Mouse (Mus musculus) kidney, embryonic 14.5 days (tissue): ENCODE data around the gene Krtcap3. TPM values are rescaled to one million over a fixed set of nuclear protein-coding genes. Genes with fewer than 3 reads are reported as not detected.

Source experiments
- ATAC-seq: fragments of 200-750 bp; cut with Nextera tagmentation; 2 replicates; pipeline ENCODE4 v1.8.0; 2017; ENCODE audit warnings: moderate number of reproducible peaks, mild to moderate bottlenecking, moderate TSS enrichment, moderate library complexity; ENCODE audit not compliant: low FRiP score, low TSS enrichment
- H3K27ac ChIP-seq: fragments of 300-500 bp; sonication (generic); 2 replicates; pipeline ENCODE4 v1.5.1; 2014; ENCODE audit warnings: low read depth, mild to moderate bottlenecking, low read length, moderate library complexity, mixed read lengths
- H3K27me3 ChIP-seq: fragments of 300-500 bp; sonication (generic); 2 replicates; pipeline ENCODE4 v1.6.1; 2014; ENCODE audit warnings: mild to moderate bottlenecking, low read length; ENCODE audit not compliant: control insufficient read depth, insufficient read depth
- H3K36me3 ChIP-seq: fragments of 300-500 bp; sonication (generic); 2 replicates; pipeline ENCODE4 v1.6.1; 2014; ENCODE audit warnings: low read length, mixed read lengths; ENCODE audit not compliant: control insufficient read depth, insufficient read depth
- H3K4me1 ChIP-seq: fragments of 300-500 bp; sonication (generic); 2 replicates; pipeline ENCODE4 v1.6.1; 2014; ENCODE audit warnings: low read length, mixed read lengths; ENCODE audit not compliant: control insufficient read depth, insufficient read depth
- H3K4me2 ChIP-seq: fragments of 300-500 bp; sonication (generic); replicated peaks from 2 replicates; pipeline ENCODE4 v1.6.1; 2014; ENCODE audit warnings: low read depth, mild to moderate bottlenecking, low read length
- H3K4me3 ChIP-seq: fragments of 300-500 bp; sonication (generic); 2 replicates; pipeline ENCODE4 v1.5.1; 2014; ENCODE audit warnings: mild to moderate bottlenecking, low read length
- H3K9ac ChIP-seq: fragments of 300-500 bp; sonication (generic); 2 replicates; pipeline ENCODE4 v1.6.1; 2014; ENCODE audit warnings: low read depth, mild to moderate bottlenecking, low read length, moderate library complexity
- H3K9me3 ChIP-seq: fragments of 300-500 bp; sonication (generic); 2 replicates; pipeline ENCODE4 v1.6.1; 2016; ENCODE audit warnings: low read length; ENCODE audit not compliant: control insufficient read depth
- WGBS: fragments of 180-500 bp; shearing (Covaris S2); extraction: QIAGEN DNeasy Blood & Tissue Kit; methylation state at CpG from one replicate; pipeline ENCODE4 v1.1.7; 2014; 5-methylcytosine and 5-hydroxymethylcytosine counted together
- polyA plus RNA-seq: library from polyadenylated mRNA; unstranded; fragments of >200 nt; fragmentation: Nextera tagmentation; extraction: Ambion mirVana; gene quantifications from 2 replicates; pipeline ENCODE4 v1.2.1, GENCODE M21; 2014

Gene Krtcap3
- polyA plus RNA-seq, 1 experiment from 2014 or later = 28.0 TPM

DNA sequence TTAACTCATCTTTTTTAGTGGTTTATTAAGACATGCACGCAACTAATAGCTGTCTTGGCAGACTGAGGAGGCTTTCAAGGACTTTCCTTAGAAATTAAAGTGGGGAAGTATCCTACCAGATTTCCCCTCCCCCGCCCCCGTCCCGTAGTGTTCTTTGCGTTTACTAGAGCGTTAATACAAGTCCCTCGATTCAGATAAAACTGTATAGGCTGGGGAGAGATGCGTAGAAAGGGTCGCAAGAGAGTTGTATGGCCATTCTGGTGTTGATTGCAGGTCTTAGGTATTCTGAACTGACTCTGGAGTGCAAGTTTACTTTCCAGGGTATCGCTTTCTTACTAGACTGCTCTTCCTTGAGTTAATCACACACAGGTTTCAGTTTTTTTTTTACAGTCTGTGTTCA is 9.3 kb upstream of the Krtcap3 start:
- peaks cover 36% of the 10 kb centered on the region for H3K36me3 ChIP-seq
- no peaks in the 10 kb centered on the region for H3K27me3 ChIP-seq
- 21% methylated on average over 10 of the region's 10 CpGs for WGBS
- peak overlapping the region; percentile 84 for H3K4me3 ChIP-seq
- no peak overlapping the region for H3K27ac ChIP-seq
- ATAC-seq = no peak
- H3K9ac ChIP-seq = peak overlapping the region; percentile 91
- H3K4me1 ChIP-seq = peaks cover 8% of the 10 kb centered on the region
- H3K9me3 ChIP-seq = no peaks in the 10 kb centered on the region
- H3K4me2 ChIP-seq = peak overlapping the region; percentile 59

GRCm38 (mm10) chr5:31250716-31251115 is 775 bp upstream of the Krtcap3 start:
- Histone ChIP-seq H3K4me3 (no peak overlapping the region; the same call in 1 of the 2 replicates), H3K4me1 (peaks cover 4% of the 10 kb centered on the region; the same call in 1 of the 2 replicates), H3K27me3 (no peaks in the 10 kb centered on the region), H3K36me3 (peaks cover 78% of the 10 kb centered on the region), H3K9me3 (no peaks in the 10 kb centered on the region), H3K9ac (no peak overlapping the region), H3K27ac (no peak overlapping the region), H3K4me2 (no peak overlapping the region)
- WGBS = 57% methylated on average over 4 of the region's 4 CpGs
- ATAC-seq = no peak

DNA sequence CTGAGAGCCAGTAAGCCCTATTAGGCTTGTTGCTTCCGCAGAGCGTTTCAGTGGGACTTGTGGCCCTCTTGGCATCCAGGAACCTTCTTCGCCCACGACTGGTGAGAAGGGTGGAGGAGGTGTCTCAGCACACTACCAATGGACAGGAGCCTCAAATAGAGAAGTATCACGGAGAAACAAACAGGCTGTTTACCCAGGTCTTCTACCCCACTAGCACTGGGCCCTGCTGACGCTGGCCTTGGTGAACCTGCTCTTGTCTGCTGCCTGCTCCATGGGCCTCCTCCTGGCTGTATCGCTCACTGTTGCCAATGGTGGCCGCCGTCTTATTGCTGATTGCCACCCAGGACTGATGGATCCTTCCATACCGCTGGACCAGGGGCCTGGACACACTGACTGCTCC is 660 bp downstream of the Krtcap3 start:
- Histone ChIP-seq H3K9ac (peak overlapping the region; percentile 58), H3K27me3 (no peaks in the 10 kb centered on the region), H3K27ac (no peak overlapping the region), H3K4me2 (peak overlapping the region; percentile 48), H3K4me3 (peak overlapping the region; percentile 38), H3K9me3 (no peaks in the 10 kb centered on the region), H3K4me1 (peaks cover 4% of the 10 kb centered on the region; the same call in 1 of the 2 replicates), H3K36me3 (peaks cover 70% of the 10 kb centered on the region)
- WGBS = 41% methylated on average over 10 of the region's 10 CpGs
- no peak for ATAC-seq

DNA sequence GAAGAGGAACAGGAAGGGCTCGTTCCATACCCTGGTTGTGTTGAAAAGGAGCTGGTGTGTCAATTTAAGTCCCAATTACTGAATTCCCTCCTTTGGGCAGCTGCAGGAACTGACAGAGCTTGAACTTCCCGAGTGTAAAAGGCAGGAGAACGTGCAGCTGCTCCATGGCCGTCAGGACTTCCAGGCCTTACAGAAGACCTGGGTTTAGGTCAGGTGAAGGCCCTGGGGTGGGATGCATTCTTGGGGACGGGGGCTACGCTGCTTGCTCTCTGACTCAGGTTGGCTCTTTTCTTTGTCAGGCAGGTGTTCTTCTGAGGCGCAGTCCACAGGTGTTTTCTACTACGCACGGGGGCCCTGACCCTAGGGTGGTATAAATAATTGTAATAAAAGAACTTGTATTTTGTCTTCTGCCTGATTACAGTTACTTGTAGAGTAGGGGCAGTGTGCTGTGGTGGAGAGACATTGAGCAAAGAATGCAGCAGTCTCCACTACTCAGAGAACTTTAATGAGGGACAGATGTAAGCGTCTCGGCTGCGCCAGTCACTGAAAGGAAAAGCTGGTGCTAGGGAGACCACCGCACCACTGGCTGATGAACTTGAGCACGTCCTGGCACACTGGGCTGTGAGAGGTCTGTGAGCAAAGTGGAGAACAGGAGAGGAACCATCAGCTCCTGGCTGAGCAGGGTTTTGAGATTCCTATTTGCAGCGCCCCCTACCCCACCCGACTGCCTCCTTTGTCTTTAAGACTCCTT is 1.5 kb downstream of the Krtcap3 start:
- peak overlapping the region; percentile 38; the same call in 1 of the 2 replicates for H3K4me3 ChIP-seq
- no peaks in the 10 kb centered on the region for H3K9me3 ChIP-seq
- 75% methylated on average over 16 of the region's 16 CpGs for WGBS
- ATAC-seq = no peak
- no peak overlapping the region for H3K9ac ChIP-seq
- no peaks in the 10 kb centered on the region for H3K27me3 ChIP-seq
- no peak overlapping the region; the same call in 1 of the 2 replicates for H3K4me2 ChIP-seq
- peaks cover 4% of the 10 kb centered on the region; the same call in 1 of the 2 replicates for H3K4me1 ChIP-seq
- H3K36me3 ChIP-seq = peaks cover 70% of the 10 kb centered on the region
- H3K27ac ChIP-seq = no peak overlapping the region

- no peak for ATAC-seq
- Histone ChIP-seq H3K9me3 (no peaks in the 10 kb centered on the region), H3K27ac (no peak overlapping the region), H3K9ac (no peak overlapping the region), H3K4me1 (peaks cover 4% of the 10 kb centered on the region; the same call in 1 of the 2 replicates), H3K27me3 (no peaks in the 10 kb centered on the region), H3K4me2 (no peak overlapping the region), H3K4me3 (no peak overlapping the region), H3K36me3 (peaks cover 63% of the 10 kb centered on the region)
- WGBS = 90% methylated on average over 8 of the region's 8 CpGs
Measured at GRCm38 (mm10) chr5:31253806-31254205, 2.3 kb downstream of the Krtcap3 start.

GRCm38 (mm10) chr5:31254452-31254851 is 3.0 kb downstream of the Krtcap3 start:
- Histone ChIP-seq H3K36me3 (peaks cover 60% of the 10 kb centered on the region), H3K9ac (no peak overlapping the region), H3K4me1 (peaks cover 4% of the 10 kb centered on the region; the same call in 1 of the 2 replicates), H3K27ac (no peak overlapping the region), H3K4me2 (no peak overlapping the region), H3K9me3 (no peaks in the 10 kb centered on the region), H3K27me3 (no peaks in the 10 kb centered on the region), H3K4me3 (no peak overlapping the region)
- 77% methylated on average over 7 of the region's 7 CpGs for WGBS
- no peak for ATAC-seq

DNA sequence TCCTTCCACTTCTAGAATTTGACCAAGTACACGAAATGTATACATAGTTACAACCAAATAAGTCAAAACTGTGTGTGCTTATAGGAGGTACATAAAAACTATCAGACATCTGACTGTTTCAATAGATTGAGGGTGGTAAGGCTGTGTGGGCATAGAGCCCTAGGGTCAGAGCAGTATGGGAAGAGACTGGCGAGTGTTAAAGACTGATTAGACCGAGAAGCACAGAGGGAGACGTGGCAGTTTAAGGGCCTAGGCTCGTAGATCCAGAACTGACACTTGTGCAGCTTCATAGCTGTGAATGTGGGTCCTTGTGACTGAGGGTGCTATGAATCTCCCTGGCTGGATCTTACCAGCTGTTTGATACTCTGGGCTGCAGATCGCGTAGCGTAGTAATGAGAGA is 3.4 kb downstream of the Krtcap3 start:
- no peak overlapping the region for H3K4me2 ChIP-seq
- peaks cover 60% of the 10 kb centered on the region for H3K36me3 ChIP-seq
- no peak overlapping the region for H3K9ac ChIP-seq

GRCm38 (mm10) chr5:31255381-31255780 is 3.9 kb downstream of the Krtcap3 start:
- H3K4me3 ChIP-seq = no peak overlapping the region
- no peak for ATAC-seq
- no peaks in the 10 kb centered on the region for H3K27me3 ChIP-seq
- peaks cover 4% of the 10 kb centered on the region; the same call in 1 of the 2 replicates for H3K4me1 ChIP-seq
- no peaks in the 10 kb centered on the region for H3K9me3 ChIP-seq
- H3K27ac ChIP-seq = no peak overlapping the region
- WGBS = 93% methylated on average over 2 of the region's 2 CpGs
- peaks cover 60% of the 10 kb centered on the region for H3K36me3 ChIP-seq
- H3K4me2 ChIP-seq = no peak overlapping the region
- H3K9ac ChIP-seq = no peak overlapping the region

More for the DNA sequence above, 3.4 kb downstream of the Krtcap3 start:
- ATAC-seq = no peak
- WGBS = 85% methylated on average over 8 of the region's 8 CpGs
- no peak overlapping the region for H3K27ac ChIP-seq
- H3K4me3 ChIP-seq = no peak overlapping the region
- H3K27me3 ChIP-seq = no peaks in the 10 kb centered on the region
- H3K4me1 ChIP-seq = peaks cover 4% of the 10 kb centered on the region; the same call in 1 of the 2 replicates
- H3K9me3 ChIP-seq = no peaks in the 10 kb centered on the region

DNA sequence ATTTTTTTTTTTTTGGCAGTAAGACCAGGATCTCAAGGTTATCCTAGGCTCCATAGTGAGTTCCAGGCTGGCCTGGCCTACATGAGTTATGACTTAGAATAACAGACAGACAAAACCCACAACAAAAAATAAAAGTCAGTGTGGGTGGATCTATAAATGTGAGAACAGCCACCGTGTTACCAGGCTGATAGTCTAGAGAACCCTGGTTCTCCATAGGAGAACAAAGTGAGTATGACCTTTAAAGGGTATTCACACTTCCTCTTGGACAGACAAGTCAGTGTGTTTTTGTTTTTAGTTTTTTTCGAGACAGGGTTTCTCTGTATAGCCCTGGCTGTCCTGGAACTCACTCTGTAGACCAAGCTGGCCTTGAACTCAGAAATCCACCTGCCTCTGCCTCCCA is 4.5 kb downstream of the Krtcap3 start:
- ATAC-seq = no peak
- Histone ChIP-seq H3K4me1 (peaks cover 4% of the 10 kb centered on the region; the same call in 1 of the 2 replicates), H3K27ac (no peak overlapping the region), H3K4me3 (no peak overlapping the region), H3K9me3 (no peaks in the 10 kb centered on the region), H3K4me2 (no peak overlapping the region), H3K36me3 (peaks cover 60% of the 10 kb centered on the region), H3K27me3 (no peaks in the 10 kb centered on the region), H3K9ac (no peak overlapping the region)
- 86% methylated on average over 2 of the region's 2 CpGs for WGBS
